Mouse (Mus musculus) cortical plate, adult 2 months (tissue): ENCODE data around the gene Kirrel. TPM values are rescaled to one million over a fixed set of nuclear protein-coding genes. Genes with fewer than 3 reads are reported as not detected.
A peak's percentile ranks its signal among the peaks of the same experiment; 100 is the strongest.

Source experiments
- H3K27ac ChIP-seq: fragments of 200-500 bp; 2 replicates; pipeline ENCODE4 v1.5.1; 2012; ENCODE audit warnings: low read length, control low read depth, inconsistent platforms; ENCODE audit not compliant: insufficient read depth
- H3K4me1 ChIP-seq: fragments of 200-500 bp; 2 replicates; pipeline ENCODE4 v1.6.1; 2011; ENCODE audit warnings: low read length; ENCODE audit not compliant: control insufficient read depth, insufficient read depth
- H3K4me3 ChIP-seq: fragments of 200-500 bp; 2 replicates; pipeline ENCODE4 v1.5.1; 2011; ENCODE audit warnings: mild to moderate bottlenecking, low read length, control low read depth; ENCODE audit not compliant: insufficient read depth
- CTCF ChIP-seq: fragments of 200-500 bp; IDR thresholded peaks from 2 replicates; pipeline ENCODE4 v1.5.1; 2011; ENCODE audit warnings: mild to moderate bottlenecking, control low read depth, low read length; ENCODE audit not compliant: insufficient read depth; ENCODE audit errors: extremely low read depth
- POLR2A ChIP-seq: fragments of 200-500 bp; IDR thresholded peaks from 2 replicates; pipeline ENCODE4 v1.6.1; 2011; ENCODE audit warnings: mild to moderate bottlenecking, low read length, control low read depth; ENCODE audit not compliant: insufficient read depth; ENCODE audit errors: extremely low read depth
- polyA plus RNA-seq: library from polyadenylated mRNA; depleted of rRNA; stranded (reverse); fragments of >200 nt; gene quantifications from 2 replicates; pipeline ENCODE4 v1.2.3, GENCODE M21; 2012; rRNA removed

The Kirrel gene
- 2.9 and 3.1 TPM in 2 replicates for polyA plus RNA-seq

DNA sequence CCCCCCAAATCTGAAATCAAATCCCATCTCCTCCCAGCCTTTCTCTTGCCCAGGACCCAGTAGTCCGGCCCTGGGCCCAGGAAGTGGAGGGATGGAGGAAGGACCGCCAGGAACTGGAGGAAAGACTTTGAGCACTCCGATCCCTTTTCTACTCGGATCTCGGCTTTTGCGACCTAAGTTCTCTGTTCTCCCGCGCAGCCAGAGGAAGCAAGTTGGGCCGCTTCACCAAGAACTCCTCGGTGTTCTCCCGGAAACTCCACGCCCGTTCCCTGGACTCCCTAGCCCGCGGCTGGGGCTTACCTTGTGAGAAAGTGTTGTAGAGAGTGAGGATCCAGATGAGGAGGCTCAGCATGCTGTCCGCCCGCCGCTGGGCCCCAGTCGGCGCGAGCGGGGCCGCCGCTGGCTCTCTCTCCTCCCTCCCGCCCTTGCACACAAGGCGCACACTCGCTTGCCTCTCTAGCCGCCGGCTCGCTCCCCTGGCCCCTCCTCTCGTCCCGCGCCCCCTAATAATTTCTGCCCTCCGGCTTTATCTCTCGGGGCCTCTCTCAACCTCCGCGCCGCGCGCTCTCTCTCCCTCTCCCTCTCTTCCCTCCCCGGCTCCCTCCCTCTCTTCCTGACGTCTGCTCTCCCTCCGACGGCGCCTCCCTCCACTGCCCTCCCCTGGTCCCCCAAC is at the start of gene Kirrel:
TSS of gene Kirrel (minus strand) at position 652 of the 673 bp plus-strand sequence.
- TF ChIP-seq CTCF: no peak
- TF ChIP-seq POLR2A: no peak
- Histone ChIP-seq H3K4me1 (no peaks in the 10 kb centered on the region; the same call in 1 of the 2 replicates), H3K4me3 (peak within 1 kb of the TSS; percentile 44), H3K27ac (no peak within 1 kb of the TSS)

DNA sequence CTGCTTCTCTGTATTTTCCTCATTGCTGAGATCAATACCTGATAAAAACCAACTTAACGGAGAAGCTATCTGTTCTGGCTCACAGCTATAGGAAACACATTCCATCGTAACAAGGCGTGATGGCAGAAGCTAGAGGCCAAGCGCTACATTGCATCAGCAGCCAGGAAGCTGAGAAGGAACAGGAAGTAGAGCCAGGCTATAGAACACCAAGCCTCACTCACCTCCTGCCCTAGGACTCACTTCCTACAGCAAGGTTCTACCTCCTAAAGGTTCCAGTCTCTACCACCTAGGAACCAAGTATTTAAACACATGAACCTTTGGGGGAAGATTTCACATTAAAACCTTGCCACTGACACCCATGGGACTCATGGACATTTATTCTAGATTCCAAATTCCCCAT is 49.1 kb upstream of the Kirrel start:
- Histone ChIP-seq H3K4me1 (no peaks in the 10 kb centered on the region; the same call in 1 of the 2 replicates), H3K27ac (no peak overlapping the region), H3K4me3 (no peak overlapping the region)
- TF ChIP-seq CTCF (no peak), POLR2A (no peak)

DNA sequence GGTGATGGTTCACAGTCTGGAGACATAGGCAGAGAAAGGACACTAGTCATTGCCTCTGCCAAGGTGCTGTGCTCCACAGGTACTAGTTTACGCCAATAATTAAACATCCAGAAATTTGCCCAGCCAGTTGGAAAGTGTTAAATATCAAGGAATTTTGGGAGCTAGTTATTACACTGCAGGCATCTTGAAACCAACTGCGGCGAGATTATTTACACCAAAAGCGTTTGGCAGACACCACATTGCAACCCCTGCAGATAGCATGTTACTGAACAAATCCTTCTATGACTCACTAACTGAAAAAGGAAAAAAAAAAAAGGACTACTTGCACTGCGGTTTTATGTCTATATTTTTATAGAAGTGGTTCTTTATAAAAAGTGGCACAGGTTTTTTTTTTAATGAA is 47.8 kb upstream of the Kirrel start:
- Histone ChIP-seq H3K4me1 (no peaks in the 10 kb centered on the region; the same call in 1 of the 2 replicates), H3K27ac (no peak overlapping the region), H3K4me3 (no peak overlapping the region)
- TF ChIP-seq CTCF: no peak
- TF ChIP-seq POLR2A: no peak

DNA sequence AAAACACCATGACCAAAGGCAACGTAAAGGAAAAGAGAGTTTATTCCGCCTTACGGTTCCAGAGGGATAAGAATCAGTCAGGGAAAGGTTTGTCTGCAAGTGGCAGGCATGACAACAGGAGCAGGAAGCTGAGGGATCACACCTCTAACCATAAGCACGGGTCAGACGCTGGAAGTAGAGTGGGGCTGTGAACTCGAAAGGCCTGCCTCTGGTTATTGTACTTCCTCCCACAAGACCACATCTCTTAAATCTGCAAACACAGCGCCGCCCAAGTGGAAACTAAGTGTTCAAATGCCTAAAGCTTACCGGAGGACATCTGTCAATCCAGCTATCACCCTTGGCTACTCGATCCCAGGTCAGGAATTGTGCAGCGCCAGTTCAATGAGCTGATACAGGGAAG is 40.6 kb upstream of the Kirrel start:
- TF ChIP-seq POLR2A (no peak), CTCF (no peak)

DNA sequence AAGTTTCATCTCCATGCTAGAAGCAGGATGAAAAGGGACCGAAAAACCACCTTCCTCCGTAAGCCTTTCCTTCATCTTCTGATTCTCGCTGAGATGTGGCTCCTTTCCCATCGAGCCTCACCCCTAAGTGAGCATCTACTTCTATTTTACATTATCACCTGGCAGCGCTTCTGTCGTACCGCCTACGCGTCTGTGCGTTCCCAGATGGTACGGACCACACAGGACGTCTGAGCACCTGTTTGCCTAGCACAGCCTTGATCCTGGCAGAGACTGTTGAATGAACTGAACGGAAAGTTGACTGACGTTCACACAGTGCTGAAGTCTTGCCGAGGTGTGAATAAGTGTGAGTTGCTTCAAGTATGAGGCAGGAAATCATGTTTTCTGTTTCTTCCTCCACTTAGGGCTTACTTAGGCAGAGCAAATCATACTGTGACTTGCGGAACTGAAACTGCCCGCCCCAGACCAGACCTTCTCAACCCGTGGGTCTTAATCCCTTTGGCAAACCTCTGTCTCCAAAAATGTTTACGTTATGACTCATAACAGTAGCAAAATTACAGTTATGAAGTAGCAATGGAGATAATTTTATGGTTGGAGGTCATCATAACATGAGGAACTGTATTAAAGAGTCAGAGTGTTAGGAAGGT is 39.8 kb upstream of the Kirrel start:
- H3K4me3 ChIP-seq: no peak overlapping the region
- H3K4me1 ChIP-seq: peaks cover 2% of the 10 kb centered on the region; the same call in 1 of the 2 replicates
- TF ChIP-seq POLR2A: no peak
- no peak overlapping the region for H3K27ac ChIP-seq

More for the DNA sequence above, 40.6 kb upstream of the Kirrel start:
- Histone ChIP-seq H3K27ac (no peak overlapping the region), H3K4me3 (no peak overlapping the region), H3K4me1 (peaks cover 2% of the 10 kb centered on the region; the same call in 1 of the 2 replicates)

DNA sequence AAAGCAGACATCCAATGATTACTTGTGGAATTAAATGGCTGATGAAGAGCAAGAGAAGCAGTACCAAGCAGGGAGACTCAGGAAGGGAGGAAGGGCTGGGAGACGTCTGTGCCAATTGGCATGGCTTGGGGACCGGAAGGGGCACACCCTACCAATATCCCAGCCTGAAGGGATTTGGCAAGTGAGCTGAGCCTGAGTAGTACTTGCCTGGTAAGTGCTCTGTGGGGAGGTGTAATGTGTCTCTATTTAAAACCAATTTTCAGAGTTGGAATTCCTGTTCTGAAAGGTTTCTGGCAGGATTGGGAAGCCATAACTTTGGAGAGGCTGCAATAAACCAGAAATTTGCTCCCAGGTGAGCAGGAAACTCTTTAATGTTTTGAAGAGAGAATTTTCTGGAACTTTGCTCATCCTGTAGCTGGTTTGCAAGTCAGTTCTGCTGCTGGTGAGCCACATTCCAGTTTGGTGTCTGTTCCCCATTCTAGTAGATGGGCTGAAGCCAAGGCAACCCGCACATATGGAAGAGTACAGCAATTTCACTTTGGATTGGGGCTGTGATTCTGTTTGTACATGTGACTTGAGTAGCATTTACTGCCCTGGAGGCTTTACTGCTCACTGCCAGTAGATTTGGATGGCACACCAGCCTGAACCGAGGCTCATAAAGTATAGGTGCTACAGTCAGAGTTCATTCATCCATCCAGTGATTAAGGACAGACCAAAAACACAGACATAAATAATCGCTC is 32.0 kb upstream of the Kirrel start:
- no peak for TF ChIP-seq POLR2A
- no peak for TF ChIP-seq CTCF
- H3K27ac ChIP-seq: no peak overlapping the region
- no peak overlapping the region for H3K4me3 ChIP-seq
- no peaks in the 10 kb centered on the region for H3K4me1 ChIP-seq

DNA sequence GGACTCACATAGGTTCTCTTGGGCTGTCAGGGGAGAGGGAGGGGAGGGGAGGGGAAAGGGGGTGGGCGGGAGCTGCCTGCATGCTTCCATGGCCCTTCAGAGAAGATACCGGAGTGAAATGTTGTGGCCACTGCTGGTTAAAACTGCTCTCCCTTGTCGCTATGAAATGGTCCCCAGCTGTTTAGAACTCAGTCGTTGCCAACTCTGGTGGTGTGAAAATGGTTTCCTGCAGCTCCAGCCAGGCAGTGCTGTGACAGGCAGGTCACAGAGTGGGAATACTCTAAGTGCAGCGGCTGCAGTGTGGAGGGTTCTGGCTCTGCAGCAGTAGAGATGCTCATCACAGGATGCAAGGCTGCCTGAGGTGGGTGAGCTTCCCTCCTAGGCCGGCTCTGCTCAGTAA is 22.1 kb upstream of the Kirrel start:
- TF ChIP-seq POLR2A (no peak), CTCF (no peak)
- no peaks in the 10 kb centered on the region for H3K4me1 ChIP-seq
- no peak overlapping the region for H3K27ac ChIP-seq
- no peak overlapping the region for H3K4me3 ChIP-seq

DNA sequence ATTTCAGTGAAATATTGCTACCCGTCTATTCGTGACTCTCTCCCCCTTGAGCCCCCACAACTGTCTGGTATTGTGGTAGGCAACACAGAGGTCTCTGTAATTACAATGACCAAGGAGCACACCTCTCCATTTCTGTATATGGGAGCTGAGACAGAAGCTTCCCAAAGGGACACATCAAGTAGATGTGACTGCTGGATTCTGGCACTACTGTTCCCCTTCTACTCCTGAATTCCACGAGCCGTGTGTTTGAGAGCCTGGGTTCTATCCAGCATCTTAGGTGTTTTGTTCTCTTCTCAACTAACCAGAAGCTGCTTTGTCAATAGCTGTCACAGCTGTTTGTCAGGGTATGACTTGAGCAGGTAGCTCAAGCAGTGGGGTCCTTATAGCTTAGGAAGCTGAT is 20.5 kb upstream of the Kirrel start:
- no peaks in the 10 kb centered on the region for H3K4me1 ChIP-seq
- H3K4me3 ChIP-seq: no peak overlapping the region
- TF ChIP-seq CTCF (no peak), POLR2A (no peak)
- no peak overlapping the region for H3K27ac ChIP-seq

DNA sequence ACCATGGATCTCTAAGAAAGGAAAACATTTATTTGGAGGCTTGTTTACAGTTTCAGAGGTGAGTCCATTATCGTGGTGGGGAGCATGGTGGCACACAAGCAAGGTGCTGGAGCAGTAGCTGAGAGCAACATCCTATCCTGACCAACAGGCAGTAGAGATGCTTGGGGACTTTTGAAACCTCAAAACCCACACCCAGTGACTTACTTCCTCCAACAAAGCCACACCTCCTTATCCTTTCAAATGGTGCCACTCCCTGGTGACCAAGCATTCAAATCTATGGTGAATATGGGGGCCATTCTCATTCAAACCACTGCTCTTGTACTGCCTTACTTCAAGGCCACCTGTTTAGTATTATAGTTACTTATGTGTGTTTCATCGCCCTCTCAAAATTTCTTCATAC is 20.0 kb upstream of the Kirrel start:
- Histone ChIP-seq H3K4me1 (no peaks in the 10 kb centered on the region), H3K27ac (no peak overlapping the region), H3K4me3 (no peak overlapping the region)
- TF ChIP-seq POLR2A (no peak), CTCF (no peak)

DNA sequence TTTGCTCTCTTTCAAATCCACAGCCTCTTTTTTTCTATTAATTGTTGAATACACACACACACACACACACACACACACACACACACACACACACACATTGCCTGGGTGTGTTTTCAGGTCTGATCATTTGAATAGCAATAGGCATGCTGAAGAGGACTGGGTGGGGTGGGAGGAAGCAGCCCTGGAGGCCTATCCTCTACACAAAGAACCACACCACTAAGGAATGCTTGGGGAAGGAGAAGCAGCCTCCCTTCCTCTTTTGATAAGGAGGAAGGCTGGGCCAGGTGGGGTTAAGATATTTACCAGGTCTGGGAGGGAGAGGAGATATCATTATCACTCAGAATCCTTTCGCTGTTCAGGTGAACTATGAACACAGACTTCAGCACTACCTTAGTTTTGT is 19.2 kb upstream of the Kirrel start:
- Histone ChIP-seq H3K4me3 (no peak overlapping the region), H3K4me1 (no peaks in the 10 kb centered on the region), H3K27ac (no peak overlapping the region)
- TF ChIP-seq POLR2A (no peak), CTCF (no peak)
